Mouse (Mus musculus): ENCODE results near the gene Klhl22. TPM values are rescaled to one million over a fixed set of nuclear protein-coding genes. Genes with fewer than 3 reads are reported as not detected.
A peak's percentile ranks its signal among the peaks of the same experiment; 100 is the strongest.

Klhl22 gene
- polyA plus RNA-seq, 1 experiment: 107 TPM

GRCm38 (mm10) chr16:17796519-17796918 lies 37.1 kb downstream of the Klhl22 start:
- Histone ChIP-seq H3K4me3 (peak overlapping the region; percentile 64), H3ac (ENCODE audit: control insufficient read depth, insufficient read length) (no peak overlapping the region), H3K4me2 (ENCODE audit: low read depth) (peak overlapping the region; percentile 46), H3K27me3 (ENCODE audit: control insufficient read depth, insufficient read depth, insufficient read length) (no peaks in the 10 kb centered on the region), H3K36me3 (ENCODE audit: control insufficient read depth, insufficient read depth) (no peaks in the 10 kb centered on the region), H3K79me2 (ENCODE audit: control insufficient read depth, insufficient read depth) (peaks cover 25% of the 10 kb centered on the region)
- no peak for TF ChIP-seq POLR2A (IDR thresholded peaks at IDR 0.05; ENCODE audit: insufficient read length, low read depth)

GRCm38 (mm10) chr16:17796971-17797811 lies 37.8 kb downstream of the Klhl22 start, which contains the start of gene Scarf2:
Gene Scarf2, plus strand, starts transcription at chr16:17797282.
- H3K79me2 ChIP-seq (ENCODE audit: control insufficient read depth, insufficient read depth): peaks cover 26% of the 10 kb centered on the region
- H3K36me3 ChIP-seq (ENCODE audit: control insufficient read depth, insufficient read depth): no peaks in the 10 kb centered on the region
- H3K27me3 ChIP-seq (ENCODE audit: control insufficient read depth, insufficient read depth, insufficient read length): no peaks in the 10 kb centered on the region
- TF ChIP-seq POLR2A (IDR thresholded peaks at IDR 0.05; ENCODE audit: insufficient read length, low read depth): peak; percentile 39
- TF ChIP-seq POLR2AphosphoS2 (IDR thresholded peaks at IDR 0.05; ENCODE audit: insufficient read length, low read depth): no peak
- no peak for TF ChIP-seq E2F4 (IDR thresholded peaks at IDR 0.05; ENCODE audit: insufficient read depth)
- H3K4me2 ChIP-seq (ENCODE audit: low read depth): peak within 1 kb of the TSS; percentile 62
- peak within 1 kb of the TSS; percentile 64 for H3K4me3 ChIP-seq
- peak within 1 kb of the TSS; percentile 19 for H3ac ChIP-seq (ENCODE audit: control insufficient read depth, insufficient read length)

GRCm38 (mm10) chr16:17797812-17798311 lies 38.4 kb downstream of the Klhl22 start:
- peak overlapping the region; percentile 64 for H3K4me3 ChIP-seq
- H3K36me3 ChIP-seq (ENCODE audit: control insufficient read depth, insufficient read depth): no peaks in the 10 kb centered on the region
- H3ac ChIP-seq (ENCODE audit: control insufficient read depth, insufficient read length): peak overlapping the region; percentile 19
- TF ChIP-seq POLR2AphosphoS2 (IDR thresholded peaks at IDR 0.05; ENCODE audit: insufficient read length, low read depth) (no peak), POLR2A (IDR thresholded peaks at IDR 0.05; ENCODE audit: insufficient read length, low read depth) (no peak), MYOG (IDR thresholded peaks at IDR 0.05; ENCODE audit: control insufficient read depth in 1 of 3, insufficient read depth in 1 of 3, insufficient read length in 2 of 3, low read depth in 2 of 3) (no peak), E2F4 (IDR thresholded peaks at IDR 0.05; ENCODE audit: insufficient read depth) (no peak)
- peaks cover 26% of the 10 kb centered on the region for H3K79me2 ChIP-seq (ENCODE audit: control insufficient read depth, insufficient read depth)
- H3K4me2 ChIP-seq (ENCODE audit: low read depth): peak overlapping the region; percentile 62
- no peaks in the 10 kb centered on the region for H3K27me3 ChIP-seq (ENCODE audit: control insufficient read depth, insufficient read depth, insufficient read length)

GRCm38 (mm10) chr16:17798321-17799180 lies 39.1 kb downstream of the Klhl22 start:
- peaks cover 26% of the 10 kb centered on the region for H3K79me2 ChIP-seq (ENCODE audit: control insufficient read depth, insufficient read depth)
- H3ac ChIP-seq (ENCODE audit: control insufficient read depth, insufficient read length): peak overlapping the region; percentile 19
- no peaks in the 10 kb centered on the region for H3K36me3 ChIP-seq (ENCODE audit: control insufficient read depth, insufficient read depth)
- H3K27me3 ChIP-seq (ENCODE audit: control insufficient read depth, insufficient read depth, insufficient read length): no peaks in the 10 kb centered on the region
- peak overlapping the region; percentile 64 for H3K4me3 ChIP-seq
- H3K4me2 ChIP-seq (ENCODE audit: low read depth): peak overlapping the region; percentile 68
- TF ChIP-seq USF1 (IDR thresholded peaks at IDR 0.05; ENCODE audit: low read depth) (no peak), MAX (IDR thresholded peaks at IDR 0.05; ENCODE audit: low read depth) (no peak), CEBPB (IDR thresholded peaks at IDR 0.05; ENCODE audit: insufficient read depth, poor library complexity, severe bottlenecking) (no peak), MYOD1 (IDR thresholded peaks at IDR 0.05; ENCODE audit: control insufficient read depth in 1 of 3, insufficient read length in 2 of 3, low read depth in 2 of 3) (peak in 1 of 3 experiments; percentile 2), POLR2A (IDR thresholded peaks at IDR 0.05; ENCODE audit: insufficient read length, low read depth) (peak; percentile 48), MYOG (IDR thresholded peaks at IDR 0.05; ENCODE audit: control insufficient read depth in 1 of 3, insufficient read depth in 1 of 3, insufficient read length in 2 of 3, low read depth in 2 of 3) (peak in 1 of 3 experiments; percentile 47)

GRCm38 (mm10) chr16:17799584-17799983 lies 40.2 kb downstream of the Klhl22 start:
- Histone ChIP-seq H3K36me3 (ENCODE audit: control insufficient read depth, insufficient read depth) (no peaks in the 10 kb centered on the region), H3K4me2 (ENCODE audit: low read depth) (peak overlapping the region; percentile 68), H3ac (ENCODE audit: control insufficient read depth, insufficient read length) (no peak overlapping the region), H3K4me3 (no peak overlapping the region), H3K27me3 (ENCODE audit: control insufficient read depth, insufficient read depth, insufficient read length) (no peaks in the 10 kb centered on the region), H3K79me2 (ENCODE audit: control insufficient read depth, insufficient read depth) (peaks cover 26% of the 10 kb centered on the region)
- TF ChIP-seq USF1 (IDR thresholded peaks at IDR 0.05; ENCODE audit: low read depth): no peak
- no peak for TF ChIP-seq REST (IDR thresholded peaks at IDR 0.05; ENCODE audit: insufficient read depth, insufficient read length)
- no peak for TF ChIP-seq POLR2AphosphoS2 (IDR thresholded peaks at IDR 0.05; ENCODE audit: insufficient read length, low read depth)
- no peak for TF ChIP-seq TCF12 (IDR thresholded peaks at IDR 0.05; ENCODE audit: insufficient read depth, poor library complexity, severe bottlenecking)
- TF ChIP-seq SRF (IDR thresholded peaks at IDR 0.05; ENCODE audit: control insufficient read depth, insufficient read length, low read depth): no peak
- TF ChIP-seq TCF3 (IDR thresholded peaks at IDR 0.05; ENCODE audit: insufficient read length, low read depth): no peak
- TF ChIP-seq E2F4 (IDR thresholded peaks at IDR 0.05; ENCODE audit: insufficient read depth): no peak
- no peak for TF ChIP-seq MYOD1 (IDR thresholded peaks at IDR 0.05; ENCODE audit: control insufficient read depth in 1 of 3, insufficient read length in 2 of 3, low read depth in 2 of 3)
